Mouse (Mus musculus): ENCODE data around the gene Glod4.
A peak's percentile ranks its signal among the peaks of the same experiment; 100 is the strongest.

Glod4 gene

DNA sequence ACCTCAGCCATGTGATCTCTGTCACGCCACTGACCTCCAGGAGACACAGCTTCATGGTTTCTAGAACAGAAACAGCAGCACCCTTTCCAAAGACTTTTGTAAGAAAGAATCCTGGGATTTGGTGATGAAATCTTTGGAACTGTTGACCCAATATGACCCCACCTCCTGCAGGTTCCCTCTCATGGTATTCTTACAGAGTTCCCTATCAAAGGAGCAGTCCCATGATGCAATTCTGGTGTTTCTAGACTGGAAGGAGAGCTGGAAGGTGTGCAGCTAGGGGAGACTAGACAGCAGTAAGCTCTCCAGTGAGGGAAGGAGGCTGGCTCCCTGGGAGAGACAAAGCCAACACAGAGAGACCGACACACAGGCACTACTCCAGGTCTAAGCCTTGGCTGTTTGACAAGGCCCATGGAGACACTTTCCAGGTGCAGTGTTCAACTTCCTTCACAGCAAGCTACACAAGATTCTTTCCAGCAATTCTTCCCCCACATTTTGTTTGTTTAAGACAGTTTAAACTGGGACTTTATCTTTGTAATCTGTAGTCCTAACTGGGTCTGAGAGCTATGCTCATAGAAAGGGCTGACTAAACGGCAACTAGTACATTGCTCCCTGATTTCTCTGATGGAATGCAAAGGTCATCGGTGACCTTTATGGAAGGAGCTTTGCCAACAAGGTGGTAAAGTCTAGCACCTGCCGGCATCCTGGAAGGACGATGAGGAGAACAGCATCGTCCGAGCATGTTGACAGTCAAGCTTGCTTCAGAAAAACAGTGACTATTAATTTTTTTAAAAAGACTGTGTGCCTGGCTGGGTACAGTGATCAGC, 97.1 kb downstream of the Glod4 start:
- no peak for DNase-seq (ENCODE audit: low read depth)

GRCm38 (mm10) chr11:76145169-76145568, 98.4 kb downstream of the Glod4 start:
- no peak for DNase-seq (ENCODE audit: low read depth)

- no peak for DNase-seq (ENCODE audit: low read depth)
These were observed 99.1 kb downstream of the Glod4 start for GRCm38 (mm10) chr11:76144386-76144785.

DNA sequence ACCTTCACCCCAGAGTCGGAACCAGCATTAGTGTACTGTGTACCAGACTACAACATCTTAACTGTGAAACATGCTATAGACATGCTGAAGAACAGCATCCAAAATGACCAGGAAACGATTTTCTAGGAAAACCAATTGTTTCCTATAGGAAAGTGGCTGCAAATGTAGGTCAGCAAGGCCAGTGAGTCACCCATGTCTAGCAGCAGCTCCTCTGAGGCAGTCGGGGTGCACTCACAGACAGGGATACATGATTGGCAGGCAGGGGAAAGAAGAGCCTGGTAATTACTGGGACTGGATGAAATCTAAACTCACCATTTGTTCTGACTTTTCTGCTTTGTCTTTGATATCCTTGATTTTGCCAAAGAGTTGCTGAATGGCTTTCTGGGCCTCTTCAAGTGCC, 105.5 kb downstream of the Glod4 start:
- DNase-seq (ENCODE audit: low read depth): no peak

DNA sequence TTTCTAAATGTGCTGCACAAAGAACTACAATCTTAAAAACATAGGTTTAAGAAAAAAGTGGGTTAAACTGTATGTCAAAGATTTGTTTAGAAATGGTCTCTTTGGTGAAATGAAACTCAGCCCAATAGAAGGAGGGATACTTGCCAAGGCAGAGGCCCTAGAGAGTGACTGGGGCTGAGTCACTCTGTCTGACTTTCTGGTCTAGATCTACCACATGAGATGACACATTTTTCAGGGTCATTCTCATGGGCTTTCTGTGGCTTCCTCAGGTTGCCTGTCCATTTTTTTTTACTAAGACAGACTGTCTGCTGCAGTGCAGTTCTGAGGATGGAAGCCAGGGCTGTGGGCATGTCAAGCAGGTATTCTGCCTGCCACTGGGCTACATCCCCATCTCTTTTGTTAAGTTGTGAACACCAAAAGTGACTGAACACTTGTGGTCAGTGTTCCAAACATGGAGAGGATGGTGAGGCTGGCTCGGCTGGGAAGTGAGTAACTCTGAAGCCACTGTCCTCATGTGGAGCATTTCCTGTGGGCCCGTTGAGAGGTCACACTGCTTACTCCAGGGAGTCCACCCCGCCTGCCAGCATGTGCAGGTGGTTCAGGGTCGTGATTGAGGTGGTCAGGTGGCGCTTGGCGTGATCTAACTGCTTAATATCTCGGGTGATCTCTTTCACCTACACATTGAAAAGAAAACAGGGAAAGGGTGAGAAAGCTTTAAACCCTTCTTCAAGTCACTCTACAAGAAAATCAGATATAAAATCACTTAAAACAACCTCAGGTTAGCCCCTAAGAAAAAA, 107.7 kb downstream of the Glod4 start:
- no peak for DNase-seq (ENCODE audit: low read depth)

- DNase-seq (ENCODE audit: low read depth): no peak
These were observed 112.7 kb downstream of the Glod4 start for GRCm38 (mm10) chr11:76130859-76131258.

DNA sequence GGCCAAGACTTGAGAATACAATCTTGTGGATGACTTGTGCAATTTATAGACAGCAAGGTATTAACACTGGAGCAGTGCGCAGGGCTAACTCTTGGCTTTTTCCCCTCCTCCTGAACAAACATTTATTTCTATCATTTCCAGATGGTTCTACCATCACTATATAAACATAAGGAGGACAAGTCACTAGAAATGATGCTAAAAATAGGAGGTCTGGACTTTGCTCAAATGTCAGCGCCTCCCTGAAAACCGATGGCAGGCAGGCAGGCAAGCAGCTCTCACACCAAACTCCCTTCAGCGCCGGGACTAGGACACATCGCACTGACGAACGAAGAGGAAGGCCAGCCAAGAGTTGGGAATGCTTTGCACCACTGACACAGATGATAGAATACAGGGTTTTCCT, 118.1 kb downstream of the Glod4 start:
- no peak for DNase-seq (ENCODE audit: low read depth)

- DNase-seq (ENCODE audit: low read depth): no peak
These were observed 120.0 kb downstream of the Glod4 start for GRCm38 (mm10) chr11:76123517-76123916.

- DNase-seq (ENCODE audit: low read depth): no peak
These were observed 121.0 kb downstream of the Glod4 start for GRCm38 (mm10) chr11:76122571-76122970.

GRCm38 (mm10) chr11:76121086-76121485, 122.4 kb downstream of the Glod4 start:
- DNase-seq (ENCODE audit: low read depth): no peak

DNA sequence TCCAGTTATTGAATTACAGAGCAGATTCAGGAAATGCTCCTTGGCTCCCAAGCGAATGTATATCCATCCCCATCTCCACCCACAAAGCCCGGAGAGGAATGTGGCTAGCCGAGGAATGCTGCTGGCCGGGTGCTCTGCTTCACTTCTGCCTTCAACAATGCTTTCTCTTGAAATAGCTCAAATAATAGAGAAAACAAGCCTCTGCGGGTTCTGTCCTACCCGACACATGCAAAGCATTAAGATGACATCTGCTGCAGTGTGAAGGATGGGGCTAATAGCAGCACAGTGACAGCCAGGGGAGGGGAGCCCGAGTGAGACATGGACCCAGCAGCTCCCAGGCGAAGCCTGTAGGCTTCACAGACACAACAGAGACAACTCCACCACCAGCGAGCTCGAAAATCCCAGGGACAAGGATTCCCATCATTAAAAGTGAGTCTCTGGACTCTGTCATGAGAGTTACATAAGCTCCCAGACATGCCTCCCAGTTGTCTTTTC, 123.1 kb downstream of the Glod4 start:
- no peak for DNase-seq (ENCODE audit: low read depth)

- no peak for DNase-seq (ENCODE audit: low read depth)
These were observed 133.1 kb downstream of the Glod4 start for GRCm38 (mm10) chr11:76110416-76110815.

GRCm38 (mm10) chr11:76106551-76107496, 136.7 kb downstream of the Glod4 start:
- DNase-seq (ENCODE audit: low read depth): no peak

DNA sequence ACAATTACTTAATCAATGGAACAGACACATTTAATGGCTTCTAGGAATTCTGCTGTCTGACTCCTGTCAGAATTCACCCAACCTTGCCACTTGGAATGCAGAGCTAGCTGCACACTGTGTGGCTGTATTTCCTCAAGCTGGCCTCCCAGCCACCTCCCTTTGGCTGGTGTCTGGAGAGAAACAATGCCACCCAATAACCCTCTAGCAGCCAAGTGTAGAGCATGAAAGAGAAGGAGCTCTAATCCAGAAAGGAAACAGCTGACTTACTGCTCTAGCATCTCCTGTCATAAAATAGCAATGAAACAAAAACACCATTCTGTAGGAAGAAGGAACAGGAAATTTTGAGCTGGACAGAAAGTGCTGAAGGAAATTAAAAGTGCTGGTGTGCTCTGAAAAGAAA, 142.4 kb downstream of the Glod4 start:
- no peak for DNase-seq (ENCODE audit: low read depth)

DNA sequence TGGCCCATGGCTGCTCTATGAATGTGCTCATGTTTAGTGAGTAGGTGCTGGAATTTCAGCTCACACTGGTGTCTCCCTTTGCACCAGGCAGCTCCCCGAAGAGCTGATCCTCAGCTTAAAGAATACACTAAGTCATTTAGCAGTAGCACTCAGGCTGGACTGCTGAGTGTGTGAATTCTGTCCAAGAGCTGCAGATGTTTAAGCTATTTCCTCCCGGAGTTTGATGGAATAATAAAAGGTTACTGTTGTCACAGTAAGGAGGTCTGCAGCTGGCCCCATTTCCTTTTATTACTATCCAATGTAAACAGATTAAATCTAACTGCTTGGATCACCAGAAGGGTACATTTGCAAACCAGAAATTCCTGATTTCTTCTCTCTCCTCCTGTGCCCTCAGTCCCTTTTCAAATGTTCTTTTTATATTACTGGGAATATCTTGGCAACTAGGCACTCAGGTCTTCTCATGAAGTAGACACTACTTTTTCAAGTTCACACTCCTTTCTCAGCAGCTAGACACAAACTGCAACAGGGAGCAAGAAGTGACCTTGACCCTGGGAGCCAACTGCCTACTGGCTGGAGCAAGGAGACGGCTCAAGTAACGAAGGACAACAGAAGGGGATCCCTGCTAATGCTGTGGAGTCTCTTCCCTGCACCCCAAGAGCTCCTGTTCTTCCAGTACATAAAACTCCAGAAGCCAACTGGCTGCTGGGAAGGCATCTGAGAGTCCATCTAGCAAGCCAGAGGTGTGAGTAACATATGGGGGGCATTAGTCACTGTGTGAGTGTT, 144.1 kb downstream of the Glod4 start:
- no peak for DNase-seq (ENCODE audit: low read depth)

DNA sequence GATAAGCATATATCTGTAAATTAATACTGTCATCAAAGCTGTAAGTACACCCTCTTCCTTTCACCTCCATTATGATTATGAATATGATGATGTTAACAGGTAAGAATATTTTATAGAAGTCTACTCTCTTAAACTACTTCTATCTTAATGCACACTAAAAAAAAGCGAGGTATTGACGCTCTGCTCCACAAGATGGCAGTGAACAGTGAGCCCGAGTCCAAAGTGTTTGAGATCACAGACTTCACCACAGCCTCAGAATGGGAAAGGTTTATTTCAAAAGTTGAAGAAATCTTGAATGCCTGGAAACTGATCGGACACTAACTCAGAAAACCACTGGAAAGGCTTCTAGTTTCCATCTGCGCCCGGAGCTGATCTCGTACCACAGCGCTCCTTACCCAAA, 149.9 kb downstream of the Glod4 start:
- no peak for DNase-seq (ENCODE audit: low read depth)

- DNase-seq (ENCODE audit: low read depth): no peak
These were observed 153.7 kb downstream of the Glod4 start for GRCm38 (mm10) chr11:76089776-76090175.

GRCm38 (mm10) chr11:76088506-76088905, 155.0 kb downstream of the Glod4 start:
- no peak for DNase-seq (ENCODE audit: low read depth)

GRCm38 (mm10) chr11:76085898-76086591, 157.5 kb downstream of the Glod4 start:
- peak; percentile 41 for DNase-seq (ENCODE audit: low read depth)

GRCm38 (mm10) chr11:76084943-76085342, 158.6 kb downstream of the Glod4 start:
- no peak for DNase-seq (ENCODE audit: low read depth)

- no peak for DNase-seq (ENCODE audit: low read depth)
These were observed 159.6 kb downstream of the Glod4 start for GRCm38 (mm10) chr11:76083941-76084367.
